Mouse (Mus musculus): ENCODE measurements at regions not wholly inside any gene's neighbourhood (a gene's known extent, or its start where the extent isn't known, plus 50 kb on each side); places are given as distances from the start of the nearest gene placed in this dataset.
A peak's percentile ranks its signal among the peaks of the same experiment; 100 is the strongest.
"Not testable (repeated sequence)": the region's sequence is repeated elsewhere in the genome, so short reads cannot be mapped to it uniquely, and the experiment has no call there.

GRCm38 (mm10) chr11:31550747-31551613, 120.7 kb downstream of the Bod1 start:
- H3K9me3 ChIP-seq (ENCODE audit: control insufficient read depth, low read depth, low read length), result no peaks in the 10 kb centered on the region
- H3K9ac ChIP-seq (replicated peaks; ENCODE audit: low read depth, low read length), result no peak overlapping the region
- no peak overlapping the region for H3K4me3 ChIP-seq (ENCODE audit: low read depth, low read length)
- 57% methylated on average over 6 of the region's 6 CpGs for WGBS
- ATAC-seq (ENCODE audit: insufficient number of reproducible peaks, insufficient read depth, low FRiP score, low read depth), result peak; percentile 68
- H3K27me3 ChIP-seq (ENCODE audit: control insufficient read depth, insufficient read depth, low read length), result no peaks in the 10 kb centered on the region
- H3K36me3 ChIP-seq (ENCODE audit: control insufficient read depth, insufficient read depth, low read length), result no peaks in the 10 kb centered on the region
- H3K4me2 ChIP-seq (replicated peaks; ENCODE audit: low read depth, low read length), result no peak overlapping the region
- H3K27ac ChIP-seq (ENCODE audit: low read length), result no peak overlapping the region
- H3K4me1 ChIP-seq (ENCODE audit: control insufficient read depth, insufficient read depth, low read length), result no peaks in the 10 kb centered on the region

- not testable (repeated sequence) for ATAC-seq (ENCODE audit: insufficient number of reproducible peaks, insufficient read depth, low FRiP score, low read depth); H3K27ac ChIP-seq (ENCODE audit: low read length); H3K27me3 ChIP-seq (ENCODE audit: control insufficient read depth, insufficient read depth, low read length); H3K4me2 ChIP-seq (replicated peaks; ENCODE audit: low read depth, low read length); H3K36me3 ChIP-seq (ENCODE audit: control insufficient read depth, insufficient read depth, low read length); H3K4me1 ChIP-seq (ENCODE audit: control insufficient read depth, insufficient read depth, low read length); H3K9ac ChIP-seq (replicated peaks; ENCODE audit: low read depth, low read length); H3K9me3 ChIP-seq (ENCODE audit: control insufficient read depth, low read depth, low read length); H3K4me3 ChIP-seq (ENCODE audit: low read depth, low read length)
- WGBS, result 87% methylated on average over 10 of the region's 10 CpGs
Observed at GRCm38 (mm10) chr11:31545514-31545913, 126.2 kb downstream of the Bod1 start.

- WGBS, result 74% methylated on average over 8 of the region's 8 CpGs
Observed at GRCm38 (mm10) chr11:31542635-31543219, 129.0 kb downstream of the Bod1 start.

GRCm38 (mm10) chr11:31541425-31541824, 130.3 kb downstream of the Bod1 start:
- H3K27ac ChIP-seq (ENCODE audit: low read length), result no peak overlapping the region
- H3K9me3 ChIP-seq (ENCODE audit: control insufficient read depth, low read depth, low read length), result no peaks in the 10 kb centered on the region
- H3K4me1 ChIP-seq (ENCODE audit: control insufficient read depth, insufficient read depth, low read length), result no peaks in the 10 kb centered on the region
- H3K4me3 ChIP-seq (ENCODE audit: low read depth, low read length), result no peak overlapping the region
- no peak overlapping the region for H3K9ac ChIP-seq (replicated peaks; ENCODE audit: low read depth, low read length)
- no peak for ATAC-seq (ENCODE audit: insufficient number of reproducible peaks, insufficient read depth, low FRiP score, low read depth)
- WGBS, result 92% methylated on average over 3 of the region's 3 CpGs
- H3K36me3 ChIP-seq (ENCODE audit: control insufficient read depth, insufficient read depth, low read length), result no peaks in the 10 kb centered on the region
- no peak overlapping the region for H3K4me2 ChIP-seq (replicated peaks; ENCODE audit: low read depth, low read length)
- H3K27me3 ChIP-seq (ENCODE audit: control insufficient read depth, insufficient read depth, low read length), result no peaks in the 10 kb centered on the region

More at GRCm38 (mm10) chr11:31542635-31543219, 129.0 kb downstream of the Bod1 start:
- no peak overlapping the region for H3K4me3 ChIP-seq (ENCODE audit: low read depth, low read length)
- ATAC-seq (ENCODE audit: insufficient number of reproducible peaks, insufficient read depth, low FRiP score, low read depth), result no peak
- no peaks in the 10 kb centered on the region for H3K4me1 ChIP-seq (ENCODE audit: control insufficient read depth, insufficient read depth, low read length)
- no peaks in the 10 kb centered on the region for H3K36me3 ChIP-seq (ENCODE audit: control insufficient read depth, insufficient read depth, low read length)
- H3K9me3 ChIP-seq (ENCODE audit: control insufficient read depth, low read depth, low read length), result no peaks in the 10 kb centered on the region
- H3K4me2 ChIP-seq (replicated peaks; ENCODE audit: low read depth, low read length), result no peak overlapping the region
- H3K9ac ChIP-seq (replicated peaks; ENCODE audit: low read depth, low read length), result no peak overlapping the region
- no peaks in the 10 kb centered on the region for H3K27me3 ChIP-seq (ENCODE audit: control insufficient read depth, insufficient read depth, low read length)
- H3K27ac ChIP-seq (ENCODE audit: low read length), result no peak overlapping the region

- no peak for ATAC-seq (ENCODE audit: insufficient number of reproducible peaks, insufficient read depth, low FRiP score, low read depth)
- Histone ChIP-seq H3K27ac (ENCODE audit: low read length) (no peak overlapping the region), H3K27me3 (ENCODE audit: control insufficient read depth, insufficient read depth, low read length) (no peaks in the 10 kb centered on the region), H3K4me1 (ENCODE audit: control insufficient read depth, insufficient read depth, low read length) (no peaks in the 10 kb centered on the region), H3K36me3 (ENCODE audit: control insufficient read depth, insufficient read depth, low read length) (no peaks in the 10 kb centered on the region), H3K9ac (replicated peaks; ENCODE audit: low read depth, low read length) (no peak overlapping the region), H3K9me3 (ENCODE audit: control insufficient read depth, low read depth, low read length) (no peaks in the 10 kb centered on the region), H3K4me2 (replicated peaks; ENCODE audit: low read depth, low read length) (no peak overlapping the region), H3K4me3 (ENCODE audit: low read depth, low read length) (no peak overlapping the region)
Observed at GRCm38 (mm10) chr11:31540816-31541215, 130.9 kb downstream of the Bod1 start.

- no peak overlapping the region for H3K27ac ChIP-seq (ENCODE audit: low read length)
- H3K4me3 ChIP-seq (ENCODE audit: low read depth, low read length), result no peak overlapping the region
- no peak for ATAC-seq (ENCODE audit: insufficient number of reproducible peaks, insufficient read depth, low FRiP score, low read depth)
- H3K9me3 ChIP-seq (ENCODE audit: control insufficient read depth, low read depth, low read length), result no peaks in the 10 kb centered on the region
- no peaks in the 10 kb centered on the region for H3K27me3 ChIP-seq (ENCODE audit: control insufficient read depth, insufficient read depth, low read length)
- no peaks in the 10 kb centered on the region for H3K36me3 ChIP-seq (ENCODE audit: control insufficient read depth, insufficient read depth, low read length)
- WGBS, result 89% methylated on average over 2 of the region's 2 CpGs
- no peak overlapping the region for H3K4me2 ChIP-seq (replicated peaks; ENCODE audit: low read depth, low read length)
- no peaks in the 10 kb centered on the region for H3K4me1 ChIP-seq (ENCODE audit: control insufficient read depth, insufficient read depth, low read length)
- H3K9ac ChIP-seq (replicated peaks; ENCODE audit: low read depth, low read length), result no peak overlapping the region
Observed at GRCm38 (mm10) chr11:31531416-31531815, 140.3 kb downstream of the Bod1 start.

GRCm38 (mm10) chr11:31530851-31531250, 140.8 kb downstream of the Bod1 start:
- H3K4me1 ChIP-seq (ENCODE audit: control insufficient read depth, insufficient read depth, low read length), result no peaks in the 10 kb centered on the region
- H3K27me3 ChIP-seq (ENCODE audit: control insufficient read depth, insufficient read depth, low read length), result no peaks in the 10 kb centered on the region
- H3K4me2 ChIP-seq (replicated peaks; ENCODE audit: low read depth, low read length), result no peak overlapping the region
- H3K4me3 ChIP-seq (ENCODE audit: low read depth, low read length), result no peak overlapping the region
- no peak overlapping the region for H3K27ac ChIP-seq (ENCODE audit: low read length)
- 90% methylated on average over 3 of the region's 3 CpGs for WGBS
- no peaks in the 10 kb centered on the region for H3K36me3 ChIP-seq (ENCODE audit: control insufficient read depth, insufficient read depth, low read length)
- H3K9me3 ChIP-seq (ENCODE audit: control insufficient read depth, low read depth, low read length), result no peaks in the 10 kb centered on the region
- no peak overlapping the region for H3K9ac ChIP-seq (replicated peaks; ENCODE audit: low read depth, low read length)
- no peak for ATAC-seq (ENCODE audit: insufficient number of reproducible peaks, insufficient read depth, low FRiP score, low read depth)

GRCm38 (mm10) chr11:31529686-31530085, 142.0 kb downstream of the Bod1 start:
- no peak for ATAC-seq (ENCODE audit: insufficient number of reproducible peaks, insufficient read depth, low FRiP score, low read depth)
- no peaks in the 10 kb centered on the region for H3K4me1 ChIP-seq (ENCODE audit: control insufficient read depth, insufficient read depth, low read length)
- no peaks in the 10 kb centered on the region for H3K36me3 ChIP-seq (ENCODE audit: control insufficient read depth, insufficient read depth, low read length)
- WGBS, result 84% methylated on average over 2 of the region's 2 CpGs
- H3K27ac ChIP-seq (ENCODE audit: low read length), result no peak overlapping the region
- H3K4me3 ChIP-seq (ENCODE audit: low read depth, low read length), result no peak overlapping the region
- no peak overlapping the region for H3K9ac ChIP-seq (replicated peaks; ENCODE audit: low read depth, low read length)
- H3K4me2 ChIP-seq (replicated peaks; ENCODE audit: low read depth, low read length), result no peak overlapping the region
- H3K27me3 ChIP-seq (ENCODE audit: control insufficient read depth, insufficient read depth, low read length), result no peaks in the 10 kb centered on the region
- H3K9me3 ChIP-seq (ENCODE audit: control insufficient read depth, low read depth, low read length), result no peaks in the 10 kb centered on the region

All from stomach, embryonic 14.5 days (tissue).